Mouse (Mus musculus) adipose tissue, adult 10 weeks (tissue): ENCODE measurements around the gene Pald1. TPM values are rescaled to one million over a fixed set of nuclear protein-coding genes. Genes with fewer than 3 reads are reported as not detected.

Experiments used
- polyA plus RNA-seq: library from polyadenylated mRNA; stranded (reverse); fragments of 350-450 nt; fragmentation: Illumina TruSeq; extraction: RNeasy Lipid Tissue Mini Kit (QIAGEN cat#74804); gene quantifications from one replicate; pipeline ENCODE4 v1.2.3, GENCODE M21; 2014; ENCODE audit warnings: low read depth, low replicate concordance

Pald1 gene
- polyA plus RNA-seq, result 8.1 TPM

DNA sequence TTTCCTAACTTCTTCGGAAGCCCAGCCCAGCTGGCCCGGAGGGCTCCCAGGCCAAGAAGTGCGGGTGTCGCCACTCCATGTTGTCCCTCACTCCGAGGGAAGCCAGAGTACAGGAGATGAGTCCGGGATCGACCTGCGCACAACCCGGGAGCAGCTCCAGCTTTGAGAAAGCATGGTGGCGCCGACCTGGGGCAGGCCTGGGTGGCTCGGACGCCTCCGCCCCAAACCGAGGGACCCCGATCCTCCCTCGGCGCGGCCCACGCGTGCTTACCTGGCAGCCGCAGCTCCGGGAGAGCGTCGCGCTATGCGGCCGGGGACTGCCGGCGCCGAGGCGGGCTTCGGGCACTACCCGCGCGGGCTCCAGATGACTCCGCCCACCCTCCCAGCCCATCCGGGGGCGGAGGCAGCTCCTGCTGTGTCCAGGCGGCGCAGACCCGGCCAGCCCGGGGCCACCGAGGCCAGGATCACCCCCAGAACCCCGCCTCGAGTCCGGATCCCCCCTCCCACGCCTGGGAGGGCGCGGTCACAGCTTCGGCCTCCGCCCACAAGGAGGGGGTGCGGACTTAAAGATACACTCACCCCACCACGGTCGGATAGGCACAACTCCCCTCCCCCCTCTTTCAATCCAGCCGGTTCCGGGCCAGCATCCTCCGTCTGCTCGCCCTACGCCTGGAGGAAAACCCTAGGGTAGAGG is at the start of gene Pald1:
Gene Pald1, minus strand, starts transcription at position 510 of the 694 bp plus-strand sequence.

GRCm38 (mm10) chr10:61417672-61418071 is 34.3 kb upstream of the Pald1 start, which contains the start of gene Nodal:
Gene Nodal, plus strand, starts transcription at chr10:61417972.

DNA sequence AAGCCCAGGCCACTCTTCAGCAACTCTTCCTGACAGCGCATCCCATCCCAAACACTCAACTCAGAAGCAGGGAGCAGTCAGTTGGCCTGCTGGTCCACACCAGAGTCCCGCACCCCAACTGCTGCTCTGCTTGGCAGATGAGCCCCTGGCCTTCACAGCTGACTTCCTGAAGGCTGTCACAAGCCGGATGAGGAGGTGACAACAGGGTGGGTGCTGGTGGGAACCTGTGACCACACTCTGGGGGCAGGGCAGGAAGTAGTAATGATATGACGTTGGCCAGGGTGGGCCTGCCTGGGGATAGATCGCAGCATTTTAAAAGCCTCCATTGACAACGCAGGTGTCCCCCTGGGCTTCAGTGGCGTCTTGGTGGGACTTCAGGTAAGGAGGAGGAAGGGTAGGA is 85.9 kb downstream of the Pald1 start, which contains the start of gene Prf1:
Gene Prf1, plus strand, starts transcription at position 357 of the 400 bp plus-strand sequence.

DNA sequence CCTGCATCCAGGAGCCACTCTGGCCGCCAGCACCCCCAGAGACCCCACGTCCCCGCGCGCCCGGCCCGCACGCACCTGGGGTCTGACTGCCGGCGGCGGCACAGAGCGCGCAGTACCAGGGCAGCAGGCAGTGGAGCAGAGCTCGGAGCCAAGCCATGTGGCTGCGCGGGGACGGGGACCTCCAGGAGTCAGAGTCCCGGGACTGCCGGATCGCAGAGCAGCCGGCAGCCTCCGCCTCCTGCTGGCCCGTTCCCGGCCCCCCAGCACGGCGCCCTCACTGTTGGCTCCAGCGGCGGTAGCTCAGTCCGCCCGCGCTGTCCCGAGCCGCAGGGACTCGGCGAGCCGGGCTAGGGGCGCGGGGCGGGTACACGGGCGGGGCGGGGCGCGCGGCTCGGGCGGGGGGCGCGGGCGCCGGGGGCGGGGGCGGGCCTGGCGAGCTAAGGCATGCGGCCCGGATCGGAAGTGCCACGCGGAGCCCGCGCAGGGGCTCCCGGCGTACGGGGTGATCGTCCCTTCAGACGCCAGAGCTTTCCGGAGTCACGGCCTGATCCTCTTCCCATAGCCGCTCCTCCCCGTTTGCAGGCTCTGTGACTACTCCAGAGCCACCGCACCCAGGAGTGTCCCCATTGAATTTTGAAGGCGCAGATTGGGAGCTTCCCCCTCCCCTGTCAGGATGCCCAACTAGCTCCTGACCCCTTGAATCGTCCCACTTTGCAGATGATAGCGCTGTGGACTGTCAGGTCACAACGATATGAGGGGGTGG is 110.1 kb downstream of the Pald1 start, which contains the start of gene Adamts14:
Gene Adamts14, minus strand, starts transcription at position 358 of the 763 bp plus-strand sequence.

Other genes starting within 250 kb of the Pald1 start
- gene Sgpl1, start 235.8 kb downstream of the Pald1 start, polyA plus RNA-seq, result 58.3 TPM
- gene Tbata, start 211.6 kb downstream of the Pald1 start, polyA plus RNA-seq, result 5.4 TPM
- gene Adamts14, start 110.1 kb downstream of the Pald1 start, polyA plus RNA-seq, result 2.8 TPM
- gene Prf1, start 85.7 kb downstream of the Pald1 start, polyA plus RNA-seq, result 0.51 TPM
- not detected for gene Nodal, start 34.4 kb upstream of the Pald1 start, polyA plus RNA-seq
- gene Eif4ebp2, start 69.1 kb upstream of the Pald1 start, polyA plus RNA-seq, result 62.3 TPM
- 5.8 TPM for gene Lrrc20, start 92.3 kb upstream of the Pald1 start, polyA plus RNA-seq
- 0.30 TPM for gene Npffr1, start 212.0 kb upstream of the Pald1 start, polyA plus RNA-seq